Mouse (Mus musculus) stomach, postnatal 0 days (tissue): ENCODE measurements around the gene Yars2.
"Not testable (repeated sequence)": the region's sequence is repeated elsewhere in the genome, so short reads cannot be mapped to it uniquely, and the experiment has no call there.

Source experiments
- CTCF ChIP-seq: IDR thresholded peaks from 2 replicates; pipeline ENCODE4 v1.5.1; 2016; ENCODE audit warnings: antibody characterized with exemption, low read depth, mild to moderate bottlenecking, moderate library complexity
- EP300 ChIP-seq: optimal IDR thresholded peaks from 2 replicates; pipeline ENCODE3; 2016; ENCODE audit warnings: antibody characterized with exemption

GRCm38 (mm10) chr16:16359101-16359482, 56.3 kb downstream of the Yars2 start:
- TF ChIP-seq EP300, CTCF: not testable (repeated sequence)
